Mouse (Mus musculus) layer of hippocampus, adult 18-20 months (tissue): ENCODE data around the gene 1700028J19Rik. TPM values are rescaled to one million over a fixed set of nuclear protein-coding genes. Genes with fewer than 3 reads are reported as not detected.

Experiments
- total RNA-seq, 2 experiments: library from RNA; stranded (reverse); gene quantifications; 2 replicates each; pipeline ENCODE4 v1.2.3; 2021

1700028J19Rik gene
- total RNA-seq, 2 experiments from 2014 or later: 0.62 to 0.84 TPM

Other genes starting within 250 kb of the 1700028J19Rik start
- gene Klk1b26, start 234.5 kb downstream of the 1700028J19Rik start, total RNA-seq: not detected
- not detected for gene Klk1b27, start 194.4 kb downstream of the 1700028J19Rik start, total RNA-seq
- not detected for gene Klk1b21, start 144.4 kb downstream of the 1700028J19Rik start, total RNA-seq
- not detected for gene Klk1b22, start 134.0 kb downstream of the 1700028J19Rik start, total RNA-seq
- gene Klk1b16, start 109.9 kb downstream of the 1700028J19Rik start, total RNA-seq: not detected
- not detected for gene Klk1b24, start 58.5 kb downstream of the 1700028J19Rik start, total RNA-seq
- not detected for gene Klk1b3, start 48.5 kb downstream of the 1700028J19Rik start, total RNA-seq
- gene Klk1b4, start 39.3 kb downstream of the 1700028J19Rik start, total RNA-seq: not detected
- not detected for gene Klk1b5, start 30.8 kb downstream of the 1700028J19Rik start, total RNA-seq
- gene Klk1, start 21.3 kb downstream of the 1700028J19Rik start, total RNA-seq: not detected
- not detected for gene Gm36864, start 10.5 kb downstream of the 1700028J19Rik start, total RNA-seq
- 10 to 100 TPM; 78.3 to 89.3 TPM for gene 2410002F23Rik, start within 50 bp of the 1700028J19Rik start, total RNA-seq
- gene Acp4, start 10.7 kb upstream of the 1700028J19Rik start, total RNA-seq: not detected
- not detected for gene Gm15517, start 14.8 kb upstream of the 1700028J19Rik start, total RNA-seq
- 1 to 10 TPM; 3.3 to 3.6 TPM for gene Clec11a, start 60.2 kb upstream of the 1700028J19Rik start, total RNA-seq
- gene Shank1, start 63.6 kb upstream of the 1700028J19Rik start, total RNA-seq: 100 to 1,000 TPM; 626 to 653 TPM
- 10 to 100 TPM; 85.4 to 87.4 TPM for gene Syt3, start 137.4 kb upstream of the 1700028J19Rik start, total RNA-seq
- 1 to 10 TPM; 2.1 to 4.5 TPM for gene 1700008O03Rik, start 139.1 kb upstream of the 1700028J19Rik start, total RNA-seq
- gene Lrrc4b, start 182.3 kb upstream of the 1700028J19Rik start, total RNA-seq: 100 to 1,000 TPM; 336 to 349 TPM
- gene Aspdh, start 218.7 kb upstream of the 1700028J19Rik start, total RNA-seq: 10 to 100 TPM; 13.0 TPM
- gene Josd2, start 221.3 kb upstream of the 1700028J19Rik start, total RNA-seq: 100 to 1,000 TPM in 1 of 2 experiments, 10 to 100 TPM in 1; 86.1 to 100 TPM
- 100 to 1,000 TPM; 235 to 245 TPM for gene Emc10, start 249.8 kb upstream of the 1700028J19Rik start, total RNA-seq
- gene Fam71e1, start 249.9 kb upstream of the 1700028J19Rik start, total RNA-seq: 10 to 100 TPM; 16.2 to 17.6 TPM